Mouse (Mus musculus): ENCODE measurements around the gene Glyatl3. TPM values are rescaled to one million over a fixed set of nuclear protein-coding genes. Genes with fewer than 3 reads are reported as not detected.

The Glyatl3 gene
- polyA plus RNA-seq (2017; shearing (Covaris generic)), result not detected

DNA sequence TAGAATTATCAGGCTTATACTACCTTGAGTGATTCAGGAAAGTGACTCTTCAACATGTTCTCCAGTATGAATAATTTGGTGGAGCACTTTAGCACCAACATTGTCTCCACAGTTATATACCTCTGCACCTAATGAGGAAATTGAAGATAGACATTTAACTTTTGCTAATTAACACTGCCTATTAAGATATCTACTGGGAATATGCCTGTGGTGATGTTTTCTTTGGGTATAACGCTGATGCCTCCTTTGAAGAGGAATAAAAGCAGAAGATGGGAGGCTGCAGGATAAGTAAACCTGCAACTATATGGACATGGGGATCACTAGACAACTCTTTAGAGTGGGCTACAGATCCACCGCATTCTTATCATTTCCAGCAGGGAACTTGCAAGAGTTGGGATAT lies at the start of gene Glyatl3:
Gene Glyatl3 (minus strand): TSS at position 101 of the 400 bp plus-strand sequence.
- no peak for ATAC-seq

DNA sequence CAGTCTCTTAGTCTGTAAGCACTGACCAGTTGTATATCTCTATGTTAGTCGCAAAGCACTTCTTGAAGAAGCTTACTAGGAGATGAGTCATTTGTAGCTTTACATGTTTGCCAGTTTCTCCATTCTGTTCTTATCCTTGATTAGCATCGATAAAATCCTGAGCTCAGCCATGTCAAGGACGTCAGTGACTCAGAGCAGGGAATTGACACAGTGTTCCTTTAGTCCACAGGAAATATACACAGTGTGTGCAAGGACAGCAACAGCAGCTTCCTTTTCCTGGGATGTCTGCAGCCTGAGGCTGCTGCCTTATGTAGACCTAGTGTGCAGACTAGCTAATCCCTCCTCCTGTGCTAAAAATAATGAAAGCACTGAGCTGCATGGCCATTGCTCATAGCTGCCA lies 34.4 kb upstream of the Glyatl3 start:
- ATAC-seq, result no peak

DNA sequence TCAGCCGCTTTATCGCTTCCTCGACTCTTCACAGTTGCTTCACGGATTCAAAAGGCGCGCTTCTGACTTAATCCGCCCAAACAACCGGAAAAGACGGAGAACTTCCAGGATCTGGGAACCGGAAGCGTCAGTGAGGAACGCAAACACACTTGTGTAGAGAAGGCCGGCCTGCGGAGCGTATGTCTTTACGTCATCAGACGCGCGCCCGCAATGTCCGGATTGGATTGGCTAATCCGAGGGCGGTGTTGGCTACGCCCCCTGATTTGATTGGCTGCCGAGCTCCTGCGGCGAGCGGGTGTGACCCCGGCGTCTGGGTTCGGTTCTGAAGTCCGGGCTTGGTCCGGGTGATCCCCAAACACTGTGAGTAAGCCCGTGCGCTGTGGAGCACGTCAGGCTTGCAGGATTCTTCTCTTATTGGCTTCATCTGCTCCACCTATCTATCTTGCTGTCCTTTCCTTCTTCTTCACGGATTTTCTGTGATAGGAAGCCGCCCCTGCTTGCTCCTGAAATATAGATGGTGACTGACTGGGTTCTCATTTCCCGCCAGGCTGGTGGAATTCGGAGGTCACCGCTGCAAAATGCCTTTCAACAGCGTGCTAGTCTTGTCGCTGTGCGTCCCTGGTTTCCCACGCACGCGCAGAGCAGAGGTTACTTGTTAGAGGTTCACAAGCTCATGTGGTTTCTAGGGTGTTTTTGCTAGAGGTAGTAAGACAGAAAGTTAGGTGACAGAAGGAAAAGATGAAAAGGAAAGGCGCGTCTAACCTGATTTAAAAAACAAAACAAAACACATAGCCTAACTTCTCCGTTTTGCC lies 20.5 kb upstream of the Glyatl3 start, which contains the start of the genes Mut and Cenpq:
Gene Mut (plus strand): TSS at position 266 of the 812 bp plus-strand sequence.
Gene Cenpq (minus strand): TSS at position 628 of the 812 bp plus-strand sequence.
- peak; percentile 96 for ATAC-seq

DNA sequence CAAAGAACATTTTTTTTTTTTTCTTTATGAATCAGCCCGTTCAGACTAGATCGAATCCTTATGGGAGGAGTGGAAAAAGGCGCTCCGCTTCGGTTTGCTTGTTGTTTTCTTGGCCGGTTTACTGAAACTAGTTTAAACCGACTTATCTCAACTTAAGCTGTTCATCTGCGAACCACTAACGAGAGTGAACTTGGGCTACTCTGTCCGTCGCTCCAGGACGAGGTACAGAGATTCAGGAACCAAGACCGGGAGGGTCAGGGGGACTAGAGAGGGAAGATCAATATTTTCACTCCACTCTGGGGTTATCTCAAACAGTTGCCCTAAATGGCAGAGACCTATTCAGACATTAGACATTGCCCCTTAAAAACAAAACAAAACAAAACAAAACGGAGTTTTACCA lies 19.8 kb upstream of the Glyatl3 start:
- ATAC-seq, result no peak

DNA sequence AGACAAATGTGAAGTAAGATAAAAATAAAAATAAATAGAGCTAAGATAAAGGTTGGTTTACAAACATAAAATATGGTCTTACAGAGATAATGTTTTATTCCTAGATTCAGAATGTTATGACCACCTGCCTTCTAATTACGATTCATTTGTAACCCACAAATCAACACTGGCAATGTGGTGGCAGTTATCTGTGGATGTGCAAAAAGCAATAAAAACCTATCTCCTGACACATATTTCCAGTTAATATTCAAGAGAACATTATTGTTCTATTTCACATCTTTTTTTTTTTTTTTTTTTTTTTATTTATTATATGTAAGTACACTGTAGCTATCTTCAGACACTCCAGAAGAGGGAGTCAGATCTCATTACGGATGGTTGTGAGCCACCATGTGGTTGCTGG lies 1.3 kb upstream of the Glyatl3 start:
- no peak for ATAC-seq

DNA sequence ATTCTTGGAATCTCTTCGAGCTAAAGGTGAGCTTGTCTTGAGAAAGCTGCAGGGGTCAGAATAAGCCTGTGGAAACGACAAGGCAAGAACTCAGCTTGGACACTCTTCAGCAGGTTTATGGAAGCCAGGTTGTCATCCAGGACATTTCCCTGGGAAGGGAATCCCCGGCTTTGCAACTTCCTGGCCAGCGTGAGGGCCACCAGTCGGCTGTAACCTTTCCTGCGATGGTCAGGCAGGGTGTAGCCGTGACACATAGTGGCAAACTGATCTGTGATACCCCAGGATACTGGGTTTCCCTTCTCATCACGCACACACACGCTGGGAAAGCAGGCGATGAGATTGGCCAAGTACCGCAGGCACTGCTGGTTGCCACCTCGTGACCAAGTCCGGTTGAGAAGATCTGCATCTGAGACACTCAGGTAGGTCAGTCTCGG lies 9.4 kb downstream of the Glyatl3 start:
- no peak for ATAC-seq

DNA sequence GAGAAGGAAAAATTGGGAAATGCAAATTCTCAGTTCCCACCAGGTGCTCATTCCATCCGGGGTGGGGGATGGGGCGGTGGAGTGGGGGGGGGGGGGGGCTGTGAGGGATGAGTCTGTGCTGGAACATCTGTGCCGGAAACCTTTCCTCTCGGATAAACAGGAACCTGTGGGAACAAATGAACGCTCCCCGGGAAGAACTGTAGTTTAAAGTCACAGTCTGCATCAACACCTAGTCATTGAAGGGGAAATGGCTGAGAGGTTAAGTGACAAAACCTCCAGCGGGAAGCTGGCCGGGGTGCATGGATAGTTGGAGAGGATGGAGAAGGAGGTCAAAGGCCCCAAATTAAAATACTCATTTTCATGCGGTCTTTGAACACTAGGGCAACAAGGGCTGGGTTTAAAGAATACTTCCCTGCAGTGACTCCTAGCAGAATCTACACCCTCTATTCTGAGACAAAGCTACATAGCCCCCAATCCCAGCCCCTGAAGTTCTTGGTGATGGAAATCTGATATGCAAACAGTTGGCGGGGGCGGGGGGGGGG lies 10.0 kb downstream of the Glyatl3 start:
- ATAC-seq, result no peak

DNA sequence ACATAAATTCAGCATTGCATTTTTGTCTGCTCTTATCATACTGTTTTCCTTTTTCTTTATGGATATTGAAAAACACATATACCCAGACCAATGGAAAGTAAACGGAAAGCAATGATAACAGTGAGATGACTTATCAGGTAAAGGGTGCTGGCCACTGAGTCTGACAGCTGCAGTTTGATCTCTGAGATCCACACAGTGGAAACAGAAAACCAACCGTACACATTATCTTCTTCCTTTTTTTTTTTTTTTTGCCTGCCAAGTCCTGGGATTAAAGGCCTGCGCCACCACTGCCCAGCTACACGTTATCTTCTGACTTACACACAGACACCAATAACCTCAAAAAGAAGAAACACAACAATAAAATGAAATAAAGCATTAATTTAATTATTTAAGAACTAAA lies 10.8 kb downstream of the Glyatl3 start:
- no peak for ATAC-seq

DNA sequence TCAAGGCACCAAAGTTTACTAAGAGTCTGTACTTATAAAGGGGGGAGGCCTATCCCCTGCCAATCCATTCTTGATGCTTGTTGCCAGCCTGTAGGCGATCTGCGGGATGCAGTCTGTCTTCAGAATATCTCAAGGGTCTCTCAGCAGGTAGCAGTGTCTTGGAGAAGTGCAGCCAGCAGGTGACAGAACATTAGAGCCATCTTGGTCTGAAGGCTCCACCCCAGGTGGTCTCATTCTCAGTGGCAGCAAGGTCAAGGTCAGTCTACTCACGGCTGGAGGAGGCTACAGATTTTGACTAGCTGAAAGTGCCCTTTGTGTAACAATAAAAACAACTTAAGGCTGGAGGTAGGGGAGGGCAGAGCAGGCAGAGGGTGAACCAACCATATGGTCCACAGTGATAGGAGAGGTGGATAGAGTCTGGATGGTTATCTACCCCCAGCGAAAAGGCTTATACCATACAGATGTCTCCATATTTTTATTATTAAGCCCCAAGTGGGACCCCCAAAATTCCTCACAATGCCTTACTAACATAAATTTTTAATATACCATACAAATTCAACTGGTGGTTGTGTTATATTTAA lies 14.3 kb downstream of the Glyatl3 start:
- ATAC-seq, result no peak

DNA sequence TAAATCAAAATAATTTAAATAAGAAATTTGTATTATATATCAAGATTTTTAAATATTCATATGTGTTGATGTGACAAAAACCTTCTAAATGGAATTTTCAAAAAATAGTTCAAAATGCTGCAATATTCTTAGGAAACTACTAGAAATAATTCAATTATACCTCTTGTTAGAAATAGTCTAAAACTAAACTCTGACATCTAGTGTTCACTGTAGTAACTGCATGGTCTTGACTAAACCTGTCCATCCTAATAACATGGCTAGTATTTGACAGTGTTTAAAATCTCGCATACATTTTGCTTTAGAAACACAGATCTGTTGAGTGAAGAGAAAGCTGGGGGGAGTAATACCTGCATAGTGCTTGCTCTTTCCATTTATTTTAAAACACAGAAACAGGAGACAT lies 17.3 kb downstream of the Glyatl3 start:
- no peak for ATAC-seq

DNA sequence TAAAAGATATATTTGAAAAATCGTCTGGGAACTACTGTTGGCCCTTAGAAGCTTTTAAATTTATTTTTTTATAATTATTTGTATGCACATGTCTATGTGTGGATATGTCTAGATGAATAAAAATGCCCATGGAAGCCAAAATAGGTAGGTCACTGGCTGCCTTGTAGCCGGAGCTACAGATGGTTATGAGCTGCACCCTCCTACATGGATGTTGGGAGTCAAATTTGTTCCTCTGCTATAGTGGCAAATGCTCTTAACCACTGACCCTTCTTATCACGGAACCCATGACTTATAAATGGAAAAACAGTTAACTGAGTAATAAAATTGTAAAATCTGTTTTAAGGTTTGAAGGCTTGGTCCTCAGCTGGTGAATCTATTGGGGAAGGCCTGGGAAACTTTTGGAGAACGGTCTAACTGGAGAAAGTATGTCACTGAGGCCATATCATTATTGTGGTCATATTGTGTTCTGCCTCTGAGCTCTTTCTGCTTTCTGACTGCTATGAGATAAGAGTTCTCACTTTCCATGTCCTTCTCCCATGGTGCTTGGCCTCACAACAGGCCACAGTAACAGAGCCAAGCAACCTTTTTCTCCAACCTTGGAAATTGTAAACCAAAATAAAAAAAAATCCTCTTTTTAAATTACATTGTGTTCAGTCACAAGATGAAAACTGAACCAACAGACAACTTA lies 26.2 kb downstream of the Glyatl3 start:
- no peak for ATAC-seq

DNA sequence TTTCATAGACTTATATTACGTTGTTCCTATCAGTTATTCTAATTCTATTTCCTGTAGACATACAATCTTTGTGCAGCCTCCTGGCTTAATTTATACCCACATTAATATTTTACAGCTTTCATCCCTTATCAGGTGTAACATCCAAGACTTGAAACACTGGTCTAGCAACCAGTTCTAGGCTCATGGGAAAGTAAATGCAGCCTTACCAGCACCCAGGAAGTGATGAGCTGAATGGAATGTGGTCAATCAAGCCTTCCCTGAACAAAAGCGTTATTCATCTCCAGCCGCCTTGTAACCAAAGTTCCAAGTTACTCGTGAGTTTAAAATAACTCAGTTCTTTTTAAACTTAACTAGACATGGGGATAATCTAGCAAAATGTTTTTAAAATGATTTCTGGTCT lies 29.0 kb downstream of the Glyatl3 start:
- ATAC-seq, result no peak

DNA sequence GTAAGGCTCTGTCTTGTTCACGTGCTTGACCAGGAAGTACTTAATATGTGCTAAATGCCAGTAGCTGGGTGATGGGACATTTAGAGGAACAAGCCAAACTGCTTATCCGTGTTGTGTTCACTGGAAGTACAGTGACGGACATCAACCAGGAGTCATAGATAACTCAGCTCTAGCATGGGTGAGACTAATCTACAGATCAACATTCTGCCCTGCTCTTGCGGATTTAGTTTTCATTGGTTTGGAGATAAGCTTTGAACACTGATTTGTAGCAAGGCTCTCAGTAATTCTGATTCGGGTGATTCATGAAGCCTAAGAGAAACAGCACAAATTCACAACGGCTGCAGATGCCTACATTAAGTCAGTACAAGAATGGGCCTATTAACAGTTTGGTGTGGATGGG lies 32.0 kb downstream of the Glyatl3 start:
- ATAC-seq, result no peak

DNA sequence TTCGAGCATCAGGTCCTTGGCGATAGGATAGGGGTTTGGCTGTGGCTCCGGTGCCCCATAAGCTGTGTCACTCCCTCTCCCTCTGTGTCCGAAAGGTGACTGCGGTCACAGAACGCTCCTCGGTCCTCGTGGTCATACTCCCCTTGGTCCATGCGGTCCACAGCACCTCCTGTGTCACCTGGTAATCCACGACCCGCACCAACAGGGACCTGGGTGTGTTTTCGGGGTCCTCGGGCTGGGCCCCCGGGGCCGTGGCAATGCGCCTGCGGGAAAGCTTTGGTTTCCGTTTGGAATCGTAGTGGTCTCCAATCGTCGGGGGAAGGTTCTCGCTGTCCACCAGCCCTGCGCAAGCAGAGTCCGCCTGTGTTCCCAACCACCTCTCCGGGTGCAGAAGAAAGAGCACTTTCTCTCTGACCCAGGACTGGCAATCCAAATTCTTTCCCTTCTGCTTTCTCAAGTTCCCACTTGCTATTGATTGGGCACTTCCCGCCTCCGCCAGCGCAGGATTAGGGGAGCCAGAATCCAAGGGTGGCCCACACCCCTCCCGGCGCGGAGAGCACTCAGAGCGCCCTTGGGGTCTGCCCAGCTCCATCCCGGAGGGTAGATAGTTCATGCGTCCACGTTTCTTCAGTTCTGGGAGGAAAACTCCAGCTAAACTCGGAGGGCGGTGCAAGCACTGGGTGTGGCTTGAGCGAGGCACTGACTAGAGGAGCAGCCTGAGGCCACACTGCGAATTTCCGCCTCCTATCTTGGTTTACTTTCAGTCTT lies 34.0 kb downstream of the Glyatl3 start, which contains the start of gene 9130008F23Rik:
Gene 9130008F23Rik (minus strand): TSS at position 636 of the 768 bp plus-strand sequence.
- ATAC-seq, result peak; percentile 21

DNA sequence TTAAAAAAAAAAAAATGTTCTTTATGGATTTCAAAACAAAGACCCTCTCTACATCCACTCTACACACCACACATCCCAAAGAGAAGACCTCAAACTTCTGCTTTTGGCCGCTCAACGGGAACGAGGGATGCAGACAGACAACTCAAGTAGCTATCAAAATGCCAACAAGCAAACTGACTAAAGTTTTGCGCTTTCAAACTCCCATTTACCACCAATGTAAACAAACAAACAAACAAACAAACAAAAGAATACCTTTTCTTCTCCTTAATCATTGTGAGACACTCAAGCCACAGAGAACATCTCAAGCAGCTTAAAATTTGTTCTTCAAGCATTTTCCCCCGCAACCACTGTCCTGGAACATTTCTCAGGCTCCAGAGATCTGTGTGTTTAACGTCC lies 34.6 kb downstream of the Glyatl3 start:
- no peak for ATAC-seq

DNA sequence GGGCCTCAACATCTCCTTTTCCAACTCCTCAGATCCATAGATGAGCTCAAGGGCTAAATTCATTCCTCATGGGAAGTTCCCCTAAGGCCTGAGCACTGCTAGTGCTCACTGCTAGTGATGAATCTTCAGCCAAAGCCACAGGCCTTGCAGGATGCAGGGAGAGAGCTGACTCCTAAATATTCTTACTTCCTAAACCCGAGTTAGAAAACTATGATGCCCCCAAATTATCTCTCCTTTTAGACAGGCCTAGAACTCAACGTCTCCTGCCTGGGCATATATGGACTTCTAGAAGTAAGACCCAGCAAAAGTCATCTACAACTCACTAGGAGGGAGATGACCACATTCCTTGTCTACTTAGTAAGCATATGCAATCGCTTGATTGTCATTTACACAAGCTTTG lies 36.4 kb downstream of the Glyatl3 start:
- ATAC-seq, result no peak

DNA sequence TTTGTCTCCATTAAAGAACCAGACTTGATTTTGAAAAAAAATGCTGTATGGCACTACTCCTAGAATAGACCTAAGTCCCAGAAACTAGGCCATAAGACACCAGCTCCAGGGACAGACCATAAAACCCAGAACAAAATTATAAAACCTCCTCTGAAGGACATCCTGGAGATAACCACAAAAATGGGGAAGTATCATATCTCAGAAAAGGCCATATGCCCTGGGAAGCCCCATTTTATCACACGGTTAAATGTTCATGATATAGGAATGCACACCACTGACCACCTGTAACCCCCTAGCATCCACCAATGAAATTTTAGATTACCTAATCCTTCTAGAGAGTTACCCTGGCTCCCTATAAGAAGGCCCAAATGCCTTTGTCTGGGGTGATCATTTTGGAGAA lies 38.6 kb downstream of the Glyatl3 start:
- no peak for ATAC-seq

DNA sequence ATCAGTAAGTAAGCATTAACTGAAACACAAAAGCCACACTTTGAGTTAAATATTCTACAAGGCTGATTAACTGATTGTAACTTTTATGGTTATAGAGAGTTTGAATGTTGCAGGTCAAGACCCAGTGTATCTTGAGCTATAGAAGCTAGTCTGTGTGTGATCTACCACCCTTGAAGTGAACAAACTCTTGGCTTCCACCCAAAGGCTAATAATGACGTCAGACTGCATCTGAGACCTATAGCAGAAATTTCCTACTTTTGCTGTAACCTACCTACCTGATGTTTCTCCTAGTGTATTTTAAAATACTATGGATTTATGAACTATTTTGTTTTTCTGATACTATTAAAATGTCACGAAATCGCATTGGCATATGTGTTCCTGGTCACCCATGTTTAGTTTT lies 39.4 kb downstream of the Glyatl3 start:
- ATAC-seq, result no peak

DNA sequence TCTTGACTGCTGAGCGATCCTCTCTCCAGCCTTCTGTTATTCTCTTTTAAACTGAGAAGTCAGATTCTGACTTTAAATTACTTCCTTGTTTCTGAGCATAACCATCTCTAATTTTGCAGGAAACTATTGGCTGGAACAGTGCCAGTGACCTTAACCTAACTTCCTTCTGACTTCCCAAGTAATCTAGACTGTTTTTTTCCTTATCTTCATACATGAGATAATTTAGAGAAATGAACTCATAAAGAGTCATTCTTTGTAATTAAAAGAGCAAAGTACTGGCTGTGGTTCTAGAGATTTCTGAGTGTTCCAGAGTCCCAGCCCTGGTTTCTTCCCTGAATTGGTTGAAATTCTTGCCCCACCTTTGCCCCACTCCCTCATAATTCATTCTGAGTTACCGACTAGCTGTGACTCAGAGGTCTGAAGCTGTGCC lies 40.6 kb downstream of the Glyatl3 start:
- no peak for ATAC-seq

DNA sequence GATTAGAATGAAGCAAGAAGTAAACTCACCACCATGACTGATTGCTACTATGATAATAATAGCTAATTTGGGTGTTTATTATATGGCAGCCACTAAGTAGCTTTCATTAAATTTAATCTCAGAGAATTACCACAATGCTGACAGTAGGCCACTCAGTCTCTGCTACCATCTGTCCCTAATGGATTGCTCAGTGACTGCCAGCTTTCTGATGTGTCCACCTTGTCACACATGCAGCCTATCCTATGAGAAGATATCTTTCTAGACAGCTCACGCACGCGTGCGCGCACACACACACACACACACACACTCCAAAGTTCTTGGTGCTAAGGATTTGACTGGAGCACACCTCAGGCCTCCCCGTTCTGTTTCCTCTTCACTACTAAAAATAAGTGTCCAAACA lies 41.5 kb downstream of the Glyatl3 start:
- ATAC-seq, result no peak

DNA sequence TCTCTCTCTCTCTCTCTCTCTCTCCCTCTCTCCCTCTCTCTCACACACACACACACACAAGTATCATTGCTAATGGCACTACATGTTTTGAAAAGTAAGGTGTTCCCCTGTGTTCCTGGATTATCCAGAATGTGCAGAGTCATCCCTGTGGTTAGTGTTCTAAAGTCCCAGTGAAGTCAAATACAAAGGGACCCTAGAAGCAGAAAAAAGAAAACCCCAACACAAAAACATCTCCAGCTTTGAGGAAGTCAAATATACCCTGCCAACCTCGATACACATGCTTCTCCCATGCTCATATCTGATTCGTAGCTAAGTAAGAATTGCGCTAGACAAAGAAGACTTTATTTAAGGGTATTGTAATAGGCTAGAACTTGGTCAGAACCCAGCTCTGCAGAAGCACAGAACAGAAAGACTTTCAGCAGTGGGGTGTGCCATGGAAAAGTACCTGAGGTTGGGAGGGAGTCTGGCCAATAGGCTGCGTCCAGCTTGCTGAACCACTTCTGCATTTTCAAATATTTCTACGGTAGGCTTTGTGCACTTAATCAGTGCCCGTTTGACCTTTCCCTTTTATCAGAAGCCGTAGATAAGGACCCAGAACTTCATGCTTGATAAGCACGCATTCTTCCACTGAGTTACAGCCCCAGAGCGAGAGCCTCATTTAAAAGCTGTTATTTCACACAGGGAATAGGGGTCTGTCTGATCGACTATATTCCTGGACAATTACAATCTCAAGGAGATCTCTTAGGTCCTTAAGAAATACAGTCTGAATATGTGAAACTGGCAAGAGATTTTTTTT lies 45.0 kb downstream of the Glyatl3 start:
- ATAC-seq, result no peak

DNA sequence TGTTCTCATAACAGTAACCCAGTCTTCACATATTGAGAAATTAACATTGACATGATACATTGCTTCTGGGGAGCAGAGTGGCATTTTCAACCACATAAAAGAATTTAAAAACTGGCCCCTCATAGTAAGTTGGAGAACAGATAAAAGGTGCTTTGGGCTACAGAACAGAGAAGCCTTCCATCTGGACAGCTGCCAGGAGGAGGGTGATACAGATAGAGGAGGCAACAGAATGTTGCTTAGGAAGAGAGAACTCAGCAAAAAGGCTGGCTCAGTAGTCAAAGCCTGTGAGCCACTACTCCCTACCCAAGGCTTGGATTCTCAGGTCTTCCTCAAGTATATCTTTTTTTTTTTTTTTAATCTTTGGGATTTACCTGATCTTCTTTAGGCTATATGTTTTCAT lies 59.1 kb downstream of the Glyatl3 start:
- ATAC-seq, result no peak

Measured in inflammation-experienced regulatory T-cells, adult 6 months (primary cell).